Mouse (Mus musculus): ENCODE measurements around the gene Cdk20.
A peak's percentile ranks its signal among the peaks of the same experiment; 100 is the strongest.
"Not testable (repeated sequence)": the region's sequence is repeated elsewhere in the genome, so short reads cannot be mapped to it uniquely, and the experiment has no call there.

The Cdk20 gene

DNA sequence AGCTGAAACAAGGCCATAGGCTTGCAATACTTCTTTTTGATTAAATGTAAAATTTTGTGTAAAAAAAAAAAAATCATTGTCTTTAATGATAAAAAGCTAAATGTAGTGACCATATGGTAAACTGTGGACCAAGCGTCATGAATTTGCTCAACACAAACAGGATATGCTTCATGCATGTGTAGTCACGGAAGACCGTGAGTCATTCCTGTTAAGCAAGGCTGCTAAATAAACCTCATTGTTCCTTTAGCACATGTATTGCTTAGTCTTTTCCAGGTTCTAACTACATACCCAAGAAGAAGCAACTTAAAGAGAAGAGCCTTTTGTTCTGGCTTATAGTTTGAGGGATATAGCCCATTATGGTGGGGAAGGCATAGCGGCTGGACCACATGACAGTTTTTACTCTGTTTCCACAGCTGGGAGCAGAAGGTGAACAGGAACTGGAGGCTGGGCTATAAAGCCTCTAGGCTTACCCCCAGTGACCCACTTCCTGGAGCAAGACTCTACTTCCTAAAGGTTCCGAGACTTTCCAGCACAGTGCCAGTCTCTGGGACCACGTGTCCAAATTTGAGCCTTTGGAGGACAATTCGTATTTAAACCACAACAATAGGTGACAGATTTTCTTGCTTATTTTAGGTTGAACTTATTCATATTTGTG, 10.0 kb upstream of the Cdk20 start:
- no peak for DNase-seq (ENCODE audit: low read depth, low spot score)

DNA sequence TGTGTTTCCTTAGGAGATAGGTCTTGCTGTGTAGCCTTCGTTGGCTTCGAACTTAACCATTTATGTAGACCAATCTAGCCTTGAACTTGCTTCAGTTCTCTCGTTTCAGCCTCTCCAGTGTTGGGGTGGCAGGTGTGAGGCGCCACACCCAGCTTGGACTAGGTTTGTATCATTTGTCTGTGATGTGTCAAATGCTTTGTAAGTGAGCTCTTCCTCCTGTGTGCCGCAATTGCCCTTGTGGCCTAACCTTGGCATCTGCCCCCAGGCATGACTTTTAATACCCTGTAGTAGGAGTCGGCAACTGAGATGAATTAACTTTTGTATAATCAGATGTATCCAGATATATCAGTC, 9.5 kb upstream of the Cdk20 start:
- DNase-seq (ENCODE audit: low read depth, low spot score), result no peak

DNA sequence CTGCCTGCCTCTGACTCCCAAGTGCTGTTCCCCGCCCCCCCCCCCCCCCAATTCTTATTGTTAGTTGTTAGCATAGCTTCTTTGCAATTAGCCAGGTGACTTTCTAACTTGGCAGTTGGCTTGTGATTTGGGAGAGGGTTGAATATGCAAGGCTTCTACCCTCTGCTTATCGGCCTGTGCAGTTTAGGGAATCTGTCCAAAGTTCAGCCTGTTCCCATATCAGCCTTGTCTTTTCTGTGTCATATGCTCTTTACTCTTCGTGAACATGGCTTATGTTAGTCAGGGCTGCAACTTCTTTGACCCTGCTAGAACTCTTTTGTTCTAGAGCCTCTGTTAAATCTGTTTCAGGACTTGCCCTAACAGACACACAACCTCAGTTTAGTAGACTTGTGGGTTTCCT, 7.8 kb upstream of the Cdk20 start:
- no peak for DNase-seq (ENCODE audit: low read depth, low spot score)

DNA sequence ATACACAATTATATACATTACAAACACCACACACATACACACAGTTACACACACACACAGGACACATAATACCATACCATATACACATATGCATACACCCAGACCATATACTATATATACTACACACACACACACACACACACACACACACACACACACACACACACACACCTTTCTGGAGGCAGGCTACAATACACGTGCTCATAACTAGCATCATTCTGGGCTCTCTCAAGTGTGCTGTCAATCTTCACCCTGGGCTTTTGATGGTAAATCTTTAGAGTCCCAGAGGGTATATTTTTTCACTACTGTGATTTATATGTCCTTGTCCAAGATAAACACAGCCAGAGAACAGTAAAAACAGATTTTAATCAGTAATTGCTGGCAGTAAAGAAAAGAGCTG, 6.8 kb upstream of the Cdk20 start:
- DNase-seq (ENCODE audit: low read depth, low spot score), result no peak

DNA sequence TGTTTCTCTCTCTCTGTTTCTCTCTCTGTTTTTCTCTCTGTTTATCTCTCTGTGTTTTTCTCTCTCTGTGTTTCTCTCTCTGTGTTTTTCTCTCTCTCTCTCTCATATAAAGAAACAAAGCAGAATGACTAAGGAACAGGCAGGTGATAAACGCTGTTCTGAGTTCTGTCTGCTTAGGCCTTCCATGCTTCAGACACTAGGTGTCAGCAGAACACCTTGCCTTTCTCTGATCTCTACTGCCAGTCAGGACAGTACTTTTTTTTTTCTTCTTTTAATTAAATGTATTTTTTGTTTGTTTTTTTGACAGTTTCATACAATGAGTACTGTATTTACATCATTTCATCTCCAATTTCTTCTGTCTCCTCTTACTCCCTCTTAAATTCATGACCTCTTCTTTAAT, 2.8 kb upstream of the Cdk20 start:
- DNase-seq (ENCODE audit: low read depth, low spot score), result peak; percentile 42

DNA sequence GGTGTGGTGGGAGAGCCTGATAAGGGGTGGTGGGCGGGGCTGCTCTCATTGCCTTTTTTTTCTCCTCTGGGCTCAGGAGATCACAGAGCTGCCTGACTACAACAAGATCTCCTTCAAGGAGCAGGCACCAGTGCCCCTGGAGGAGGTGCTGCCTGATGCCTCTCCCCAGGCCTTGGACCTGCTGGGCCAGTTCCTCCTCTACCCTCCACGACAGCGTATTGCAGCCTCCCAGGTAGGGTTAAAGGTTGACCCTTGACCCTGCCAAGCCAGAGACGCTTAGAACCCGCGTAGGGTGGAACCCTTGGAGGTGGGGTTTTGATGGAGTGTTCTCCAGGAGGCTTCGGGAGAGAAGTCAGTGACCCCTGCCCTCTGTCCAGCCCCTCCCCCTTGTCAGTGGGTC, 5.7 kb downstream of the Cdk20 start:
- no peak for DNase-seq (ENCODE audit: low read depth, low spot score)

DNA sequence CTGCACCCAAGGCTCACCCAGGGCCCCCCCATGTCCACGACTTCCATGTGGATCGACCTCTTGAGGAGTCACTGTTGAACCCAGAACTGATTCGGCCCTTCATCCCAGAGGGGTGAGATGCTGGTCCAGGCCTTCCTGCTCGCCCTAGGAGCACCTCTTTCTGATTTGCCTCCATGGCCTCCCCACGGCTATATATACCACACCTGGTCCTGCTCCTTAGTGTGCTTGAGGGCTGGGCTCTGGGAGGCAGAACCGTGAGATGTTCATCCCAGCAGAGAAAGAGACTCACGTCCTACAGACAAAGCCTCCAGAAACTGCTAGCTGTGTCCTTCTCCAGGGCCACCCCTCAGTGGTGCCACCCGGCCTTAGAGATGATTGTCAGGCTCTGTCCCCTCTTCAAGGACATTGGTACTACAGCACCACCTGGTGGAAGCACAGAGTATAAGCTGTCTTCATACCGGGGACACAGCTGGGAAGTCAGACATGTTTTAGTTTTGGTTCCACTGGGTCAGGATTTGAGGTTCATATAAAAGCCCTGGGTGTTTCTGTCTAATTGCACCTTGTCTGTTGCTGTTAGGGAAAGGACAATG, 6.8 kb downstream of the Cdk20 start:
- peak; percentile 66 for DNase-seq (ENCODE audit: low read depth, low spot score)

DNA sequence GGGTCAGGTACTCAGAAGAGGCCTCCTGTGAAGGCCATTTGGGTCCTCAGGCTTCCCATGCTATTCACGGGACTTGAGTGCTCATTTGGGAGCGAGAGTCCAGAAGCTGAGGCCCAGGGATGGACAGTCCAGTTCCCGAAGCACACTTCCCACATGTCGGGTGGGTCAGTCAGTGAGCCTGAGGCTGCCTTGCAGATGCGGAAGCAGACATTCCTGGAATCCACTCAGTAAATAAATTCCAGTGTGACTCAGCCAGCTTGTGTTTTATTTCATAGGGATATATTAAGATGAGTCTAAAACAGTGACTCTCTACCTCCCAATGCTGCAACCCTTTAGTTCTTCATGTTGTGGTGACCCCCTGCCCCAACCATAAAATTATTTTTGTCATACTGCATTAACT, 7.4 kb downstream of the Cdk20 start:
- no peak for DNase-seq (ENCODE audit: low read depth, low spot score)

DNA sequence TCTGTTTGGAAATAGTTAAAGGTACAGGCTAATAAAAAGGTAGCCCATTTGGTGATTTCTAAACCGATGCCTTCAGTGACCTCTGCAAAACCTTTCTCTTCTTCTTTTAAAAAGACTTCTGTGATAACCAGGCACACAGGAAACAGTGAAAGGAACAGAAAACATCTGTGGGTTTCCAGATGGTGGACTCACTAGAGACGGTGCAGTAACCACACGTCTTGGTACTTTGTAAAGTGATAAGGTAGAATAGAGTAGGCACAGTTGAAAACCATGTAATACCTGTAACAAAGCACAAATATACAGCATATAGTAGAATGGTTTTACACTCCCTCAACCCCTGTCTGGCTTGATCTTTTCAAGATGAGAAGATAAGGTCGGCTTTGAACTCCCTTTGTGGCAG, 8.5 kb downstream of the Cdk20 start:
- DNase-seq (ENCODE audit: low read depth, low spot score), result no peak

DNA sequence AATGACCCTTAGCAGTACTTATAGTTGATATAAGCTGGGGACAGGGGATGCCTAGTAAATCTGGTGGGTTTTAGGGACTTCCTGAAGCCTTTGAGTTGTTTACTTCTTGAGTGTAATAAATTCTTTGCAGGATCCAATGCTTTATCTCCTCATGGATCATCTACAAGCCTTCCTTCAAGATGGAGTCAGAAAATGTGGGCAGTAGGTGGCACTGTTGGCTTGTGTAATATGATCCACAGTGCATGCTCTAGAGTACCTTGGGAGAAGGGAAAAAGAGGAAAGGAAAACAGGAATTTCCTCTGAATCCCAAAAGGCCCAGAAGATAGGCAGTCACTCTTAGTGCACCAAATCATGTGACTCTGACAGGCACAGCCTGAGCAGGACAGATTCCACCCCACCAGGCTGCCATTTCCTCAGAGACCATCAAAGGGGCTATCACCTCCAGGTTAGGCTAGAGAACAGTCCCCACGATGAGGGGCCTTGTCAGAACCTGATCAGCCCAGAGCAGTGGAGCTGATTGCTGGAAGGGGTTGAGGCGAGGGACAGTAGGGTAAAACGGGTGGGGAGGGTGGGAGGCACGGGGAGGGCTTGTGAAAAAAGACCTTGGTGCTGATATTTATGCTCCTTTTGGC, 11.3 kb downstream of the Cdk20 start:
- DNase-seq (ENCODE audit: low read depth, low spot score), result no peak

DNA sequence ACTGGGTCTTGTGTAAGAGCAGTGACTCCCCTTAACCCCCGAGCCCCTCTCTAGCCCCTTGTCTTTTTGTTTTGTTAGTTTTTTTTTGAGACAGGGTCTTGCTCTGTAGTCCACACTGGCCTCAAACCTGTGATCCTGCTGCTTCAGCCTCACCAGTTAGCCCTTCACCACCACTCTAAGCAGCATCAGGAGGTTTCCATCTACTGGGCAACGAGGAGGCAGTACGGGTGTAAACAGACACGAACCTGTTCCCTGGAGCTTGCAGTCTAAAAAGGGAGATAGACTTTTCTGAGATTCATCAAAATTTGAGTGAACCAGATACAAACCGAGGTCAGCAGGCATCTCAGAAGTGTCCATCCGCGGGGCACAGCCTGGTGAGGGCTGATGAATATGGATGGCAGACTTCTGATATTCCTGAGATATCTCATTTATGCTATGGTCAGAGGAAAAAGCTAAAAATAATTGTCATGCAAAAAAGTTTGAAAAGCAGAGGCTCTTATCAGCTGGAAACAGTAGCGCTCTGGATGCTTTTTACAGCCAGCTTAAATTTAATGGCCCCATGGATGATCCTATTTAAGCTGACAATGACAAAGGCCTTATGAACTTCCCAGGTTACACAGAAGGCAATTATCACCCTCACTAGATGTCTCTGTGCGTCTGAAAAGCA, 13.3 kb downstream of the Cdk20 start:
- no peak for DNase-seq (ENCODE audit: low read depth, low spot score)

DNA sequence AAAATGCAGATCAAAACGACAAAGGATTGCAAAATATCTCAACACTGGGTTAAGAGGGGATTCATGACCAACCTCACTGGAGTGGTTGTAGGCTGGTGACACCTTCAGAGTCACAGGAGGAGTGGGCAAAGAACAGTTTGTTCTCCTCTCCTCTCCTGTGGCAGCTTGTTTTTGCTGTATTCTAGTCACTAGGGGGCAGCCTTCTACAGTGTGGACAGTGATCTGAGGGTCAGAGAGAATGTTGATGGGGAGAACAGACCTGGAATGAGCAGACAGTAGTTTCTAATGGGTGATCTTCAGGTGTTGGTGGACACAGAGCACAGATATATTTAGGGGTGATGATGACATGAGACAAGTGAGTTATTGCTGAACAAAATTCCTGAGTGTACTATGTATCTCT, 15.8 kb downstream of the Cdk20 start:
- DNase-seq (ENCODE audit: low read depth, low spot score), result no peak

DNA sequence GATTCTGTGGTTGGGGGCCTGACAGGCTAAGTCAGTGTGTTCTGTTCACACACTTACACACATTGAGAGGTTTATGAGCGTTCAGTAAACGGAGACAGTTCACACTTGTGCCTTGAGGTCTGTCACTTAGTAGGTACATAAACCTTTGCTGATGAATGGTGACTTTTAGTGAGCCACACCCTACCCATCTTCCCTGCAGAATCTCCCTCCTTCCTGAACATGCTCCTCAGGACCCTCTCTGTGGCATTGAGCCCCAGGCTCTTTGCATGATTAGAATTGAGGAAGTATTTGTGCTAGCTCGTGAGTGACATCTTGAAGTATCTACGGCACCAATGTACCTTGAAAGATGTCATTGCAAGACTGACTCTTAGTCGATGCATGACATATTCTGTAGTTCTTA, 16.6 kb downstream of the Cdk20 start:
- no peak for DNase-seq (ENCODE audit: low read depth, low spot score)

DNA sequence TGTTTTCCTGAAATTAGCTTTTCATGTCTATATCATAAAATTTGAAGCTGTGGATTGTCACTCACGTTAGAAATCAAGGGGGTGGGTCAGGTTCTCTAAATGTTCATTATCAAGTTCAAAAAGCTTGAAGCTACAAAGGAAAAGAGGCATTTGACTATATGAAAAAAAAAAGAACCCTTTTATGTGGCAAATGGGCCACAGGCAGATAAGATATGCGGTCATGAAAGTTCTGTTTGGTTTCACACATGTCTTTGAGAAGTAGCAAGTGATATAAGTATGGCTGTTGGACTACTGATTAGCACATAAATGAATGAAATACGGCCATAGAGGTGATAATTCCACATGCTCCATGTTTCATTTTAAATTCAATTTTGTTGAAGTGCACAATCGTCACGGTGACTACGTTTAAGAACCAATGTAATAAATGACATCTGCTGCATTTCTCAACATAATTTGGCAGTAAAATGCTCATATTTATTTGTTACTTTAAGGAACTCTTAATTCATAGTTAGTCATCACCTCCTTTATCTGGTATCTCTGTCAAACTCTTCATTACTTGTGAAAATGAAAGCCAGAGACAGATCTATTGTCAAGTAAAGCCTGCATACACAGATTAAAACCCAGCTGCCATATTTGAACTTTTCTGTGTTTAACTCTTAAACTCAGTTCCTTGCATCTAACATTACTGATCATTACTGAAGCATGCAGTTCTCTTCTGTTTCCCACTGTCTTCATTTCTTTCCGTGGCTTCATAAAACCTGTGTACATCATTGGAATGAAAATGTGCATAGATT, 18.1 kb downstream of the Cdk20 start:
- no peak for DNase-seq (ENCODE audit: low read depth, low spot score)

DNA sequence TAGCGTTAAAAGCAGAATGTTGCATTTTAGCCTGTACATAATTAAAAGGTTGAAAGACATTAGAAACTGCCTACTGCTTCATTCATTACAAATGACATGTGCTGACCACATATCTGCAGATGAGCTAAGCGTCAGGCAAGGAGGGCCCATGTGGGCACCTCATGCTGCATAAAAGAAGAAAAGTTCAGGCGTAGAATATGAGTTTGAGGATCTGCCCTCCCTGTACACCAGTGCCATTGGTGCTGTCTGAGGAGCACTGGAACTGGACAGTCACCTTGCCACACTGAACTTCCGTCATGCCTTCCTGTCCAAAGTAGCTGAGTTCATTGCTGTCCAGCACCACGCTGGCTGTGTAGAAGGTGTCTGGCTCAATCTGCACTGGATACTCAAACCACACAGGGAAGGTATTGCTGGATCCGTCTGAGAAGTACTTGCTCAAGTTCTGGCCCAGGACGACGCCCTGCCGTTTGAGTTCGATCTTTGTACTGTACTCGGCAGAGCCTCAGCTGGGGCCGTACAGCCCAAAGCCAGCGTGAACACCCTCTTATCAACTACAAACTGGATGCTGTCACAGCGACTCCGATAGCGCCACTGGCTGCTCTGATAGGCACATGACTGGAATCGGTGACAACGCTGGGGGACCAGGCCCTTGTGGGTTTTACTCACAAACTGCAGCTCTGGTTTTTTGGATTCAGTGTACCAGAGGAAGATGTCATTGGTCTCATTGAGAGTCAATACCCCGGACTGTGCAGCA, 25.3 kb downstream of the Cdk20 start:
- DNase-seq (ENCODE audit: low read depth, low spot score), result not testable (repeated sequence)

DNA sequence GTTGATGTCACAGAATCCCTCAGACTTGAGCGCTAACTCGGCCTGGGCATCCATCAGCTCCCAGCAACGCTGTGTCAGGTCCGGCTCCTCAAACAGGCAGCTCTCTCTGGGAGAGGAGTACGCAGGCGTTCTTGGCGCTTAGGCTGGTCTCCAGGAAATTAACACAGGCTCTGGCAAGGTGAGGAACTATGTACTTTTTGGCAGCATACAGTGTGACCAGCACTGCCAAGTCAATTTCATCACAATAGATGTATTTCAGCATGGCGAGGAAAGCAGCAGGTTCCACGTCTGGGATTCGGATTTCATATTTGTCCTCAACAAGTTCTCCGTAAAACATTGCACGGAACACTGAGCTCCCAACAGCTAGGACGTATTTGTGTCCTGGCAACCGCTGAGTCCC, 26.1 kb downstream of the Cdk20 start:
- DNase-seq (ENCODE audit: low read depth, low spot score), result no peak

DNA sequence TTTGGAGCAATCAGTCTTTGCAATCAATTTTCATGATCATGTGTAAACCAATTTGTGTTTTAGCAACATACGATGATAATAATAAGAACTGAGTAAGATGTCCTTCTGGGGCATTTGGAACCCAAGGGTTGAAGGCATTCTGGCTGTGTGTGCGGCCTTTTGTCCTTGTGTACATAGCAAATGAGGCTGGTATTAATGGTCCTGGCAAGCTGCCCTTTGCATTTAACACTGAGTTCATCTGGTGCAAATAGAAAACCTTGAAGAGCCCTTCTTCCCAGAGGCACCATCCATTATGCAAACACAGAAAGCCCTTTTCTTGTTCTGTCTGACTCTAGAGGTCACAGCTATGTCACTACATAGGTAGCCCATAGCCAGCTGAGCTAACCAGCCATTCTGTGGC, 30.5 kb downstream of the Cdk20 start:
- no peak for DNase-seq (ENCODE audit: low read depth, low spot score)

DNA sequence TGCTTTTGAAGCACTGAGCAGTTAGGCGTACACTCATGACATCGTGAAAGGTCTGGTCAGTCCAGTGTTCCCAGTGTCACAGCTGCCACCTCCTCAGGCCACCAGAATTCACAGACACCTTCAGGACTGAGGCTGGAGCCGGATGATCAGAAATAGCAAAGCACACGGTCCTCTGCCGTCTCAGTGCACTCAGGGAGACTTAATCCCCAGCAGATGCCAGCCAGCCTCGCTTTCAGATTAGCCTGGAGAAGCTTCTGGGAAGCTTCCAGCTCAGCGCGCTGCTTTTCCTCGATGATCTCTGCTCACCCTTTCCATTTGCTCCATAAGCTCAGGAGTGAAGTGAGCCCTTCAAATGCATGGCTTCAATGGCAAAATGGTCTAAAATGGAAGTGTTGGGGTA, 33.1 kb downstream of the Cdk20 start:
- no peak for DNase-seq (ENCODE audit: low read depth, low spot score)

DNA sequence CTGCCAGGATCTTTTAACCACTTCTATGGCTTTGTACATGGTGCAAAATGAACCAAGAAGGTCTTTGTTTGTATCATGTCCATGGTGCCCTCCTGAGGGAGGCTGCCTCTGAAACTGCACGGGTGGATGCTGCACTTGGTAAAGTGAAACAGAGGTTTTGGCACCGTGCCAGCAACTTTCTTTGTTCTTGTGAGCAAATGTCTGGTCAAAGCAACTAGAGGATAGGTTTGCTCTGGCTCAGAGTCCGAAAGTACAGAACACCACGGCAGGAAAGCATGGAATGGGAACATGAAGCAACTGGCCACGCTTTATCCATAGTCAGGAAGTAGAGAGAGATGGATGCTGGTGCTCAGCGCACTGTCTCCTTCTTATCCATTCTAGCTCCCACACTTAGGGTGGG, 35.8 kb downstream of the Cdk20 start:
- DNase-seq (ENCODE audit: low read depth, low spot score), result no peak

DNA sequence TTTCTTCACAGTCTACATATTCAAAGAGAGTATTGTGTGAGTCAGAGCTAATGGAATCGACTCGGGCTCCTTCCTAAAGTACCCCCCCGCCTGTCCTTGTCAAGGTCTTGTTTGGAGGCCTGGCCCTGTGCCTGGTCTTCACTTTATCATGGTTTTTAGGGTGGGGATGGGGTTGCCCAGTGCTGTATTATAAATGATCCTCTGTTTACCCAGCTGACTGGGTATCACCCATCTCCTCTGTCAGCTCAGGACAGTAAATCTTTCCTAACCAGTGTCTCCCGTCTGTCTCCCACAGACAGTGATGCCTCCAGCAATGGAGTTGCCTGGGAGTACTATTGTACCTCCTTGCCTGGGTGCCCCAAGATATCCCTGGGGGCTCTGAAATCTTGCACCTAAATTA, 45.9 kb downstream of the Cdk20 start:
- no peak for DNase-seq (ENCODE audit: low read depth, low spot score)

DNA sequence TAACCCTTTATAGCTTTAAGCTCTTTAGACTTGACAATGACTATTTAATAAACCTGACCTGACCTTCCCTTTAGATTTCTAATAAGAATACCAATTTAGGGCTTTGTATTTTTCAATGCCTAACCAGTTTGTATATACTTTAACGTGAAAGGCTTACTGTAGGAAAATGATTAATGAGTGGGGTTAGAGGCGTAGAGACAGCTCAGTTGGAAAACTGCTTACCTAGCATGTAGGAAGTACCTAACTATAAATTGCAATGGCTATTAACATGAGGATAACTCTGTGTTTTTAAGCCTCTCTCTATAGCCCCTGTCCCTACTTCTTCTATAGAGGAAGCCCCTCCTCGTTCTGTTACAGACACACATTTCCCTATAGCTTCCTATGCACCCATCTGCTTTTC, 47.8 kb downstream of the Cdk20 start:
- no peak for DNase-seq (ENCODE audit: low read depth, low spot score)

DNA sequence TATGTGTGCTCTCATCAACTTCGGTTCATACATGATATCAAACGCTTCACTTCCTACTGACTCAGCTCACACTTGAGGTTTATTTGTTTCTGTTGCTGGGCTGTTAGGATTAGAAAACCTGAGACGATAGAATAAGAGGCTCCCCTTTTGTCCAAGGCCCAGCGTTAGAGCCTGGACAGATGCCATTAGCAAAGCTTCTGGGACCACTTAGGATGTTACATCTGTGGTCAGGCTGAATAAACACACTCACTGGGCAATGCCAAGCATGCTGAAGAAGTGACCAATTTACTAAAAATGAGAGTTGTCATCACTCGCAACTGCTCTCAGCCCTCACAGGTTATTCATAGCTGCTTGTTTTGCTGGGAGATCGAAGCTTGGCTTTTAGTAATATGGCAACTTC, 57.8 kb downstream of the Cdk20 start:
- no peak for DNase-seq (ENCODE audit: low read depth, low spot score)

Data from CD4-positive helper T cell, adult 2 months (primary cell).